Mouse (Mus musculus) adipose tissue, adult 10 weeks (tissue): ENCODE measurements around the gene Cog1. TPM values are rescaled to one million over a fixed set of nuclear protein-coding genes. Genes with fewer than 3 reads are reported as not detected.

ENCODE experiments used
- polyA plus RNA-seq: library from polyadenylated mRNA; stranded (reverse); fragments of 350-450 nt; fragmentation: Illumina TruSeq; extraction: RNeasy Lipid Tissue Mini Kit (QIAGEN cat#74804); gene quantifications from one replicate; pipeline ENCODE4 v1.2.3, GENCODE M21; 2014; ENCODE audit warnings: low read depth, low replicate concordance

Gene Cog1
- 40.3 TPM for polyA plus RNA-seq

GRCm38 (mm10) chr11:113648690-113649352 lies at the start of gene Cog1:
Gene Cog1 (plus strand): TSS chr11:113649169.

GRCm38 (mm10) chr11:113618672-113619419 lies 30.1 kb upstream of the Cog1 start, which contains the start of gene Sstr2:
Gene Sstr2 (plus strand): TSS chr11:113619342.

GRCm38 (mm10) chr11:113649353-113650210 lies 613 bp downstream of the Cog1 start, which contains the start of gene Slc39a11:
Gene Slc39a11 (minus strand): TSS chr11:113650079.

GRCm38 (mm10) chr11:113683957-113684706 lies 35.2 kb downstream of the Cog1 start, which contains the start of the genes Fam104a and D11Wsu47e:
Gene Fam104a (minus strand): TSS chr11:113684155.
Gene D11Wsu47e (plus strand): TSS chr11:113684412.

GRCm38 (mm10) chr11:113709731-113710256 lies 60.8 kb downstream of the Cog1 start, which contains the start of gene Cpsf4l:
Gene Cpsf4l (minus strand): TSS chr11:113710017.

Other genes starting within 250 kb of the Cog1 start
- gene Sstr2, start 29.8 kb upstream of the Cog1 start, polyA plus RNA-seq, result not detected
- 22.4 TPM for gene Slc39a11, start 910 bp downstream of the Cog1 start, polyA plus RNA-seq
- 18.7 TPM for gene Fam104a, start 35.0 kb downstream of the Cog1 start, polyA plus RNA-seq
- 20.7 TPM for gene D11Wsu47e, start 35.2 kb downstream of the Cog1 start, polyA plus RNA-seq
- gene Cpsf4l, start 60.8 kb downstream of the Cog1 start, polyA plus RNA-seq, result 6.7 TPM
- 61.0 TPM for gene Cdc42ep4, start 102.7 kb downstream of the Cog1 start, polyA plus RNA-seq